Mouse (Mus musculus) thymus, postnatal 0 days (tissue): ENCODE measurements around the gene Wdr44. TPM values are rescaled to one million over a fixed set of nuclear protein-coding genes. Genes with fewer than 3 reads are reported as not detected.
A peak's percentile ranks its signal among the peaks of the same experiment; 100 is the strongest.
"Not testable (repeated sequence)": the region's sequence is repeated elsewhere in the genome, so short reads cannot be mapped to it uniquely, and the experiment has no call there.

ENCODE experiments used
- DNase-seq: peaks from one replicate; pipeline ENCODE4 v3.0.0-alpha.2; 2015; ENCODE audit warnings: low spot score
- polyA plus RNA-seq: library from polyadenylated mRNA; unstranded; fragments of >200 nt; fragmentation: Nextera tagmentation; extraction: Ambion mirVana; gene quantifications from 2 replicates; pipeline ENCODE4 v1.2.1, GENCODE M21; 2015

Wdr44 gene
- 16.1 and 18.3 TPM in 2 replicates for polyA plus RNA-seq

- peak; percentile 92 for DNase-seq
These were observed at the start of gene Wdr44 for GRCm38 (mm10) chrX:23692722-23693442. TSS of gene Wdr44 (plus strand) at chrX:23693051.

- no peak for DNase-seq
These were observed 44.5 kb upstream of the Wdr44 start for GRCm38 (mm10) chrX:23648371-23648770.

- no peak for DNase-seq
These were observed 30.6 kb upstream of the Wdr44 start for GRCm38 (mm10) chrX:23662216-23662615.

GRCm38 (mm10) chrX:23673193-23673592 is 19.7 kb upstream of the Wdr44 start:
- DNase-seq: peak; percentile 5

GRCm38 (mm10) chrX:23675450-23675849 is 17.4 kb upstream of the Wdr44 start:
- DNase-seq: no peak

GRCm38 (mm10) chrX:23676583-23676982 is 16.3 kb upstream of the Wdr44 start:
- no peak for DNase-seq

GRCm38 (mm10) chrX:23677511-23677910 is 15.3 kb upstream of the Wdr44 start:
- DNase-seq: no peak

- DNase-seq: no peak
These were observed 522 bp upstream of the Wdr44 start for GRCm38 (mm10) chrX:23692336-23692721.

GRCm38 (mm10) chrX:23693443-23694400 is 871 bp downstream of the Wdr44 start:
- DNase-seq: no peak

GRCm38 (mm10) chrX:23694588-23694987 is 1.7 kb downstream of the Wdr44 start:
- DNase-seq: no peak

- no peak for DNase-seq
These were observed 2.3 kb downstream of the Wdr44 start for GRCm38 (mm10) chrX:23695109-23695508.

- DNase-seq: peak; percentile 4
These were observed 4.5 kb downstream of the Wdr44 start for GRCm38 (mm10) chrX:23697346-23697745.

- no peak for DNase-seq
These were observed 6.2 kb downstream of the Wdr44 start for GRCm38 (mm10) chrX:23699023-23699422.

GRCm38 (mm10) chrX:23717247-23717646 is 24.4 kb downstream of the Wdr44 start:
- DNase-seq: no peak

GRCm38 (mm10) chrX:23727463-23727862 is 34.6 kb downstream of the Wdr44 start:
- no peak for DNase-seq

GRCm38 (mm10) chrX:23754671-23755070 is 61.8 kb downstream of the Wdr44 start:
- no peak for DNase-seq

GRCm38 (mm10) chrX:23767849-23768248 is 75.0 kb downstream of the Wdr44 start:
- no peak for DNase-seq

GRCm38 (mm10) chrX:23807125-23807524 is 114.3 kb downstream of the Wdr44 start:
- no peak for DNase-seq

GRCm38 (mm10) chrX:23810365-23810764 is 117.5 kb downstream of the Wdr44 start:
- DNase-seq: peak; percentile 8

GRCm38 (mm10) chrX:23813287-23813686 is 120.4 kb downstream of the Wdr44 start:
- DNase-seq: not testable (repeated sequence)

- not testable (repeated sequence) for DNase-seq
These were observed 130.0 kb downstream of the Wdr44 start for GRCm38 (mm10) chrX:23822885-23823284.

GRCm38 (mm10) chrX:23823398-23824023 is 130.7 kb downstream of the Wdr44 start:
- no peak for DNase-seq
